8 mouse cellular contexts compared by ENCODE assay signal in the genomic region with DNA sequence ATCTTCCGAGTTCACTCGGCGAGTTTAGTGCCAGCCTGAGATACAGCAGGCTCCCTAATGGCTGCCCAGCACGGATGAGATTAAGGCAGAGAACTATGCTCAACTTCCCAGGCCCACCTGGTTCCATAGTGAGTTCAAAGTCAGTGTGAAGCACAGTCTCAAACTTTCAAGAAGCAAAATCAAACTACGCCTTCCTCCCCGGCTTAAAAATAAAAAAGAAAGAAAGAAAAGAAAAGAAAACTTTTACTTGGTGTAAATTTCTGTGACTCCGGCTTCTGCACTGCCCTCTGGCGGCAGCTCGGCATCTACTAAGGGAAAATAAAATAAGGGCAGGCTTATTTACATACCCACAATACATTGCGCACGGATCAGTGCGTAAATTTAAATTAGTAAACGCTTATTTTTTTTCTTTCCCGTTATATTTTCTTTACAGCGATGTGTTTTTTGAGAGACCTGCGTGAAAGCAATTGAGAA. TPM values are rescaled to one million over a fixed set of nuclear protein-coding genes. Genes with fewer than 3 reads are reported as not detected.
DNase-seq lines count a peak whose midpoint lies in the region; ATAC-seq and TF ChIP-seq lines count a peak whose summit lies in the region.

No protein-coding gene starts in this region.

- intact Hi-C loops in heart, postnatal 25 days (cut with DNase I), result no loop called here

- in situ Hi-C loops in ES-E14 (cut with MboI; ENCODE audit: low sequenced_read_pairs in 2 of 2, unreplicated experiment in 2 of 2), result no loop called here

- H3K4me1 ChIP-seq in ES-E14 (ENCODE audit: control insufficient read depth in 2 of 2, insufficient read depth in 2 of 2, low read length in 2 of 2, poor library complexity in 1 of 2), result no peaks in the 10 kb centered on the region
- peaks cover 6% of the 10 kb centered on the region; the same call in 1 of the 2 replicates for H3K4me1 ChIP-seq in forebrain, embryonic 13.5 days
- no peaks in the 10 kb centered on the region; the same call in 1 of the 2 replicates for H3K4me1 ChIP-seq in lung, adult 2 months (ENCODE audit: control insufficient read depth, insufficient read depth, low read length)
- H3K4me1 ChIP-seq in neural tube, embryonic 15.5 days, result peaks cover 11% of the 10 kb centered on the region

- no peak for TF ChIP-seq POLR2A in lung, adult 2 months (IDR thresholded peaks at IDR 0.05; ENCODE audit: borderline replicate concordance, extremely low read depth, low read depth, low read length)

- H3K27ac ChIP-seq in ES-E14 (ENCODE audit: insufficient read depth, low read depth, low read length, poor library complexity, severe bottlenecking), result 0 out of 2 replicates have a peak overlapping the region, but pooled peaks have one; percentile 49
- H3K27ac ChIP-seq in forebrain, embryonic 13.5 days, result peak overlapping the region; percentile 49
- peak overlapping the region; percentile 84 for H3K27ac ChIP-seq in neural tube, embryonic 15.5 days (replicated peaks)

- no peak overlapping the region; a peak in 1 of 4 replicates for H3K4me3 ChIP-seq in ES-E14 (ENCODE audit: insufficient read depth in 1 of 2, low read depth in 1 of 2, low read length in 2 of 2, poor library complexity in 1 of 2, severe bottlenecking in 1 of 2)
- H3K4me3 ChIP-seq in forebrain, embryonic 13.5 days, result peak overlapping the region; percentile 21
- peak overlapping the region; percentile 56 for H3K4me3 ChIP-seq in lung, adult 2 months (replicated peaks; ENCODE audit: extremely low read depth, low read depth, low read length)
- peak overlapping the region; percentile 29 for H3K4me3 ChIP-seq in neural tube, embryonic 15.5 days (replicated peaks)

- TF ChIP-seq CTCF in lung, adult 2 months (IDR thresholded peaks at IDR 0.05; ENCODE audit: insufficient read depth, low read length), result peak; percentile 74

- DNase-seq in ES-E14 (ENCODE audit: low read depth, low spot score), result peak; percentile 79
- DNase-seq in heart, postnatal 25 days (ENCODE audit: low spot score), result peak; percentile 66
- DNase-seq in layer of hippocampus, adult 18-20 months (ENCODE audit: low spot score in 2 of 2), result peak; percentile 46 to 90
- peak; percentile 83 for DNase-seq in lung, adult 2 months
- DNase-seq in testis, postnatal 10 days (ENCODE audit: low spot score), result peak; percentile 94

- peak overlapping the region; percentile 43 for H3K4me2 ChIP-seq in forebrain, embryonic 13.5 days
- H3K4me2 ChIP-seq in neural tube, embryonic 15.5 days, result peak overlapping the region; percentile 55

- ATAC-seq in cerebellum, adult (ENCODE audit: insufficient number of reproducible peaks, low FRiP score, low TSS enrichment), result peak; percentile 49; the same call in 1 of the 2 replicates
- peak; percentile 76 for ATAC-seq in forebrain, embryonic 13.5 days
- peak; percentile 74 for ATAC-seq in neural tube, embryonic 15.5 days (ENCODE audit: low FRiP score)

- H3K9ac ChIP-seq in ES-E14 (ENCODE audit: insufficient read depth, low read depth, low read length, poor library complexity, severe bottlenecking), result peak overlapping the region; percentile 57; the same call in 1 of the 2 replicates
- H3K9ac ChIP-seq in forebrain, embryonic 13.5 days, result peak overlapping the region; percentile 61
- H3K9ac ChIP-seq in neural tube, embryonic 15.5 days (replicated peaks), result peak overlapping the region; percentile 70

- no peaks in the 10 kb centered on the region for H3K27me3 ChIP-seq in forebrain, embryonic 13.5 days
- H3K27me3 ChIP-seq in neural tube, embryonic 15.5 days (replicated peaks), result no peaks in the 10 kb centered on the region; the same call in 1 of the 2 replicates

- H3K9me3 ChIP-seq in ES-E14 (ENCODE audit: control insufficient read depth, insufficient read depth, low read depth, low read length), result no peaks in the 10 kb centered on the region
- H3K9me3 ChIP-seq in forebrain, embryonic 13.5 days (replicated peaks), result no peaks in the 10 kb centered on the region
- no peaks in the 10 kb centered on the region for H3K9me3 ChIP-seq in neural tube, embryonic 15.5 days (replicated peaks)

- H3K36me3 ChIP-seq in ES-E14 (ENCODE audit: control insufficient read depth, insufficient read depth, low read length, poor library complexity, severe bottlenecking), result no peaks in the 10 kb centered on the region
- no peaks in the 10 kb centered on the region for H3K36me3 ChIP-seq in forebrain, embryonic 13.5 days (ENCODE audit: poor library complexity, severe bottlenecking)
- no peaks in the 10 kb centered on the region for H3K36me3 ChIP-seq in neural tube, embryonic 15.5 days

- 2% methylated on average over 16 of the region's 16 CpGs for WGBS in forebrain, embryonic 13.5 days
- WGBS in lung, adult 2 months, result under 1% methylated on average over 16 of the region's 16 CpGs
- WGBS in neural tube, embryonic 15.5 days, result 2% methylated on average over 16 of the region's 16 CpGs

TF ChIP-seq in ES-E14, 5 proteins besides CTCF, POLR2A, EP300 and RAD21:
- 0 out of 2 replicates have a peak, but pooled peaks have one; percentile 3 for TF ChIP-seq MAFK (IDR thresholded peaks at IDR 0.05; ENCODE audit: insufficient read depth, low read depth, low read length)
- no peak for TF ChIP-seq ZC3H11A (IDR thresholded peaks at IDR 0.05; ENCODE audit: borderline replicate concordance, low read depth, low read length)
- no peak for TF ChIP-seq HCFC1 (IDR thresholded peaks at IDR 0.05; ENCODE audit: borderline replicate concordance, insufficient read depth, low read length)

RNA-seq across cellular contexts. Expression of gene Kif2c, which starts 7.0 kb away (rescaled TPM):
- total RNA-seq in ES-E14 (2012; rRNA removed), result 73.1 and 86.0 TPM in 2 replicates
- 68.4 and 74.1 TPM in 2 replicates for polyA plus RNA-seq in forebrain, embryonic 13.5 days (2015; fragmentation: Nextera tagmentation; extraction: Ambion mirVana)
- total RNA-seq in heart, postnatal 25 days (2021), result under 1 TPM; 0.31 to 0.34 TPM
- under 1 TPM in 1 of 2 experiments, not detected in 1; 0.35 TPM for total RNA-seq in layer of hippocampus, adult 18-20 months (2021)
- polyA plus RNA-seq in lung, adult 2 months (2012; rRNA removed), result 0.34 and 0.86 TPM in 2 replicates
- 6.8 and 17.1 TPM in 2 replicates for polyA plus RNA-seq in neural tube, embryonic 15.5 days (2015; fragmentation: Nextera tagmentation; extraction: Ambion mirVana)

RNA-seq across cellular contexts. Expression of gene Rps8, which starts 33.4 kb away (rescaled TPM):
- 3,133 and 3,400 TPM in 2 replicates for total RNA-seq in ES-E14 (2012; rRNA removed)
- 667 and 710 TPM in 2 replicates for polyA plus RNA-seq in forebrain, embryonic 13.5 days (2015; fragmentation: Nextera tagmentation; extraction: Ambion mirVana)
- total RNA-seq in heart, postnatal 25 days (2021), result 100 to 1,000 TPM; 571 to 648 TPM
- 100 to 1,000 TPM; 576 to 601 TPM for total RNA-seq in layer of hippocampus, adult 18-20 months (2021)
- polyA plus RNA-seq in lung, adult 2 months (2012; rRNA removed), result 456 and 494 TPM in 2 replicates
- 530 and 610 TPM in 2 replicates for polyA plus RNA-seq in neural tube, embryonic 15.5 days (2015; fragmentation: Nextera tagmentation; extraction: Ambion mirVana)

RNA-seq across cellular contexts. Expression of gene Plk3, which starts 55.7 kb away (rescaled TPM):
- 26.7 and 28.3 TPM in 2 replicates for total RNA-seq in ES-E14 (2012; rRNA removed)
- 11.4 and 12.0 TPM in 2 replicates for polyA plus RNA-seq in forebrain, embryonic 13.5 days (2015; fragmentation: Nextera tagmentation; extraction: Ambion mirVana)
- total RNA-seq in heart, postnatal 25 days (2021), result 1 to 10 TPM; 1.5 to 2.1 TPM
- 1 to 10 TPM; 8.7 to 9.2 TPM for total RNA-seq in layer of hippocampus, adult 18-20 months (2021)
- polyA plus RNA-seq in lung, adult 2 months (2012; rRNA removed), result 19.4 and 20.4 TPM in 2 replicates
- polyA plus RNA-seq in neural tube, embryonic 15.5 days (2015; fragmentation: Nextera tagmentation; extraction: Ambion mirVana), result 19.5 and 22.5 TPM in 2 replicates

Comparison
In these comparisons a context has a peak if more than half of its experiments do, and no peak if none do; other contexts are left out.
1. H3K4me3 ChIP-seq: peak in forebrain, embryonic 13.5 days (single experiment), lung, adult 2 months (single experiment) and neural tube, embryonic 15.5 days (single experiment); none in ES-E14 (0 of 2).
2. RNA of gene Kif2c, which starts 7.0 kb away (total RNA-seq): 73.1 to 86.0 TPM in ES-E14; 0.35 TPM in layer of hippocampus, adult 18-20 months and 0.31 to 0.34 TPM in heart, postnatal 25 days; every median in the first group is over 10 times any median in the second.
3. Peak in every context shown above with its lines, with median percentiles within 50 percentile points of each other: DNase-seq, H3K27ac ChIP-seq, H3K9ac ChIP-seq and ATAC-seq.